Mouse (Mus musculus): ENCODE results near the gene Foxp2. TPM values are rescaled to one million over a fixed set of nuclear protein-coding genes. Genes with fewer than 3 reads are reported as not detected.

Gene Foxp2
- total and polyA plus RNA-seq, 3 experiments, result 3.5 TPM; not detected in 2

DNA sequence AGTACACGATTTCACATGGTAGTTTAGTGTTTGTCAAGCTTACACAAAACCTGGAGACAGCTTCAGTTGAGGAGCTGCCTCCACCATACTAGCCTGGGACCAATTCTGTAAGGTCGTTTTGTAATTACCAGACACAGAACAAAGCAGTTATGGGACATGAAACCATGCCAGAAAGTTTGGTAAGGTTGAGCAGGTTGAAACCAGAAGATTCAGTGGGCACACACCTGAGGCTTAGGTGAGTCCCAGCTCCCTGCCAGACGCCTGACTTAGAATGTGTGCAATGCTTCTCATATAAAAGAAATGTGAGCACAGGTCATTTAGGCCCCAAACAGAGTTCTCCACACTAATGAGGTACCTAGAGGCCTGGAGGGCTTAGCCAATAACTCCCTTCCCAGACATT lies 564.3 kb downstream of the Foxp2 start:
- no peaks in the 10 kb centered on the region for H3K27me3 ChIP-seq (ENCODE audit: insufficient read depth, low read length)
- ATAC-seq (ENCODE audit: extremely low read depth, insufficient number of reproducible peaks, low FRiP score, poor library complexity, severe bottlenecking), result no peak
- DNase-seq (ENCODE audit: low spot score), result no peak
- no peaks in the 10 kb centered on the region for H3K9me3 ChIP-seq (replicated peaks)
- no peaks in the 10 kb centered on the region for H3K36me3 ChIP-seq (replicated peaks)
- H3K4me1 ChIP-seq (ENCODE audit: insufficient read depth, low read depth, low read length), result no peaks in the 10 kb centered on the region
- H3K4me3 ChIP-seq (ENCODE audit: low read depth, low read length), result no peak overlapping the region
- TF ChIP-seq POLR2AphosphoS5 (IDR thresholded peaks at IDR 0.05; ENCODE audit: insufficient replicate concordance, low read depth, low read length) (no peak), CTCF (IDR thresholded peaks at IDR 0.05; ENCODE audit: low read depth, low read length) (no peak), TAL1 (conservative IDR thresholded peaks at IDR 0.05; ENCODE audit: low read depth, low read length) (no peak), GATA1 (IDR thresholded peaks at IDR 0.05; ENCODE audit: borderline replicate concordance, low read length) (no peak), GATA2 (IDR thresholded peaks at IDR 0.05; ENCODE audit: borderline replicate concordance, low read depth, low read length) (no peak)

DNA sequence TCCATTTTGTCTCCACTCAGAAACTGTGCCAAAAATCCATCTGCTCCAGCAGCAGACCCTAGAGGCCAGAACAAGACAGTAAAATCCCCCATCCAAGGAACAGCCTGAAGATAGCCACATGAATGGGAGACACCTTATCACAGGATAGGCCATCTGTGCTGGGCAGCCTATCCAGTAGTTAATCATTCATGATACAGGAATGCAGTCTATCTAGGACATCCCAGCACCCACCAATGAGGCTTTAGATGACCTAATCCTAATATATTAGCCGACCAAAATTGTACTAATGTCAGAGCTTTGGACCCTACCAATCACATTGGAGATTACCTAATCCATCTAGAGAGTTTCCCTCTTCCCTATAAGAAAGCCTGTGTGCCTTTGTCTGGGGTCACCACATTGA lies 565.5 kb downstream of the Foxp2 start:
- no peaks in the 10 kb centered on the region for H3K36me3 ChIP-seq (replicated peaks)
- DNase-seq (ENCODE audit: low spot score), result no peak
- no peak for ATAC-seq (ENCODE audit: extremely low read depth, insufficient number of reproducible peaks, low FRiP score, poor library complexity, severe bottlenecking)
- H3K4me1 ChIP-seq (ENCODE audit: insufficient read depth, low read depth, low read length), result no peaks in the 10 kb centered on the region
- H3K9me3 ChIP-seq (replicated peaks), result no peaks in the 10 kb centered on the region
- no peak overlapping the region for H3K4me3 ChIP-seq (ENCODE audit: low read depth, low read length)
- H3K27me3 ChIP-seq (ENCODE audit: insufficient read depth, low read length), result no peaks in the 10 kb centered on the region
- TF ChIP-seq POLR2AphosphoS5 (IDR thresholded peaks at IDR 0.05; ENCODE audit: insufficient replicate concordance, low read depth, low read length), result no peak
- no peak for TF ChIP-seq GATA1 (IDR thresholded peaks at IDR 0.05; ENCODE audit: borderline replicate concordance, low read length)
- TF ChIP-seq TAL1 (conservative IDR thresholded peaks at IDR 0.05; ENCODE audit: low read depth, low read length), result no peak
- TF ChIP-seq GATA2 (IDR thresholded peaks at IDR 0.05; ENCODE audit: borderline replicate concordance, low read depth, low read length), result no peak
- no peak for TF ChIP-seq CTCF (IDR thresholded peaks at IDR 0.05; ENCODE audit: low read depth, low read length)

DNA sequence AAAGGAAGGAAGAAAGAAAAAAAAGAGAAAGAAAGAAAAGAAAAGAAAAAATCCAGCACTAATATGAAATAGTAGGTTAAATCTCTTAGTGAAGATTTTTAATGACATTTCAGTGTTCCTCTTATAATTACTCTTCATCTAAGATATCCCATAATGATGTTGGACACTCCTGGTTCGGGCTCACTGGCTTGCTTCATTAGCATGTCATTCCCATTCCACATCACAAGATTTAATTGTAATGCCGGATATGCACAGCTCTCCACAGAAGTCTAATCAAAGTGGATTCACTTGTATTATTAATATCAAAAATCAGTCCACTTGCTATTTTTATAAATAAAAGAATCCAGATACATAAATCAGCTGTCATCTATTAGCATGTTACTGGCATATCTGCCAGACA lies 585.8 kb downstream of the Foxp2 start:
- TF ChIP-seq TAL1 (conservative IDR thresholded peaks at IDR 0.05; ENCODE audit: low read depth, low read length) (no peak), GATA1 (IDR thresholded peaks at IDR 0.05; ENCODE audit: borderline replicate concordance, low read length) (no peak), CTCF (IDR thresholded peaks at IDR 0.05; ENCODE audit: low read depth, low read length) (no peak), POLR2AphosphoS5 (IDR thresholded peaks at IDR 0.05; ENCODE audit: insufficient replicate concordance, low read depth, low read length) (no peak), GATA2 (IDR thresholded peaks at IDR 0.05; ENCODE audit: borderline replicate concordance, low read depth, low read length) (no peak)
- ATAC-seq (ENCODE audit: extremely low read depth, insufficient number of reproducible peaks, low FRiP score, poor library complexity, severe bottlenecking) (no peak), DNase-seq (ENCODE audit: low spot score) (no peak)
- no peaks in the 10 kb centered on the region for H3K4me1 ChIP-seq (ENCODE audit: insufficient read depth, low read depth, low read length)
- H3K36me3 ChIP-seq (replicated peaks), result no peaks in the 10 kb centered on the region
- no peaks in the 10 kb centered on the region for H3K9me3 ChIP-seq (replicated peaks)
- no peaks in the 10 kb centered on the region for H3K27me3 ChIP-seq (ENCODE audit: insufficient read depth, low read length)
- H3K4me3 ChIP-seq (ENCODE audit: low read depth, low read length), result no peak overlapping the region

Other genes starting within 250 kb of the Foxp2 start
- gene Ppp1r3a, start 146.1 kb upstream of the Foxp2 start, total RNA-seq (2014; fragmentation: Nextera tagmentation), result not detected in 2 replicates
- 0.05 and 0.06 TPM in 2 replicates for gene Ppp1r3a, start 146.1 kb upstream of the Foxp2 start, total RNA-seq (2017)
- gene Ppp1r3a, start 146.1 kb upstream of the Foxp2 start, polyA plus RNA-seq (2012), result not detected in 2 replicates